Mouse (Mus musculus) urinary bladder, postnatal 14 days (tissue): ENCODE data around the gene Rmdn2.

ENCODE experiments used
- DNase-seq: peaks from one replicate; pipeline ENCODE4 v3.0.0; 2021; ENCODE audit warnings: low spot score

Gene Rmdn2

GRCm38 (mm10) chr17:79705671-79706455, 94.2 kb downstream of the Rmdn2 start:
- DNase-seq = no peak

- DNase-seq = no peak
Measured at GRCm38 (mm10) chr17:79708168-79708567, 96.5 kb downstream of the Rmdn2 start.

GRCm38 (mm10) chr17:79709718-79710117, 98.1 kb downstream of the Rmdn2 start:
- no peak for DNase-seq

- DNase-seq = no peak
Measured at GRCm38 (mm10) chr17:79710246-79710842, 98.7 kb downstream of the Rmdn2 start.

DNA sequence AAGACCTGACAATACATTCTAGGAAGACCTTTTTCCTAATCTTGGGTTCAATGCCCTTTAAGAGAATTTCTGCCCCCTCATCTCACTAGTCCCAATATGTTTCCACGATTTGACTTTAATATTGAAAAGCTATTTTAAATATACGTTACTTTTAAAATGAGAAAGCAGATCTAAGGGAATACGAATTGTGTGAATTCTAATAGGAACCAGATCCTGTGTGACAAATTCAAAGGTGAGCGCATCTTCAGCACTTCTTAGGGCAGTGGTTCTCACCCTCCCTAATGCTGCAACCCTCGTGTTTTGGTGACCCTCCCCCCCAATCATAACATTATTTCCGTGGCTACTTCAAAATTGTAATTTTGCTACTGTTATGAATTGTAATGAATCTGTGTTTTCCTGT, 100.3 kb downstream of the Rmdn2 start:
- DNase-seq = no peak

DNA sequence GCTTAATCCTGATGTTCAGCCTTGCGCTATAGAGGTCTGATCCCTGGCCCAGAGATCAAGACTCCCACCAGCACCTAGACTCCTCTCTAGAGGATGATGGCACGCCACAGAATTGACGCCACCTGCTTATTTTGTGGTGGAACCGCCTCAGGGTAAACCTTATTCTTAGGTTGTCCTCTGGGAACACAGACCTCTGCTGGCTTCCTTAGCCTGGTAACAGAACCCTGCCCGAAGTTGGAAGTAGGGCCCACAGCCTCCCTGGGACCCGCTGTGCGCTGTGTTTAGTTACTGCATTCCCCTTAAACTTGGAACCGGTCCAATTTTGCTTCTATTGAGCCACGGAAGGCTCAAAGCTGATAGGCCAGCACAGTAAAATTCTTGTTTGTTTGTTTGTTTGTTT, 100.9 kb downstream of the Rmdn2 start:
- no peak for DNase-seq

DNA sequence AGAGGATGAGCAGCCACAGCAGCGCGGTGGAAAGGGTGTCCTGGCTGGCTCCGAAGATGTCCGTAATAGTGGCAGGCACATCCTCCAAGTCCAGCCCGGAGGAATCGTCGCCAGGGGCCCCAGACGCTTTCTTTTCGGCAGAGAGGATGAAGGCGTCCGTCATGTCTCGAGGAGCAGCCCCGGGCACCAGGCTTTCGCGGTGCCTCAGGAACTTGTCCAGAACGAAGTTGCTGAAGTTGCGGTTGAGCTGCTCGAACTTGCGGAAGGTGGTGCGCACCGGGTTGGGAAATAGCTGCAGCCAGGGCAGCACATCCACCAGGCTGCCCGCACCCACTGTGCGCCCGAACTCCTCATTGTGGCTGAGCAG, 101.6 kb downstream of the Rmdn2 start:
- no peak for DNase-seq

GRCm38 (mm10) chr17:79713643-79714367, 102.1 kb downstream of the Rmdn2 start:
- peak; percentile 40 for DNase-seq

GRCm38 (mm10) chr17:79714368-79714895, 102.8 kb downstream of the Rmdn2 start:
- DNase-seq = no peak

GRCm38 (mm10) chr17:79714931-79715637, 103.4 kb downstream of the Rmdn2 start, which contains the start of gene Cyp1b1:
Cyp1b1 (minus strand) TSS chr17:79715061.
- no peak for DNase-seq

DNA sequence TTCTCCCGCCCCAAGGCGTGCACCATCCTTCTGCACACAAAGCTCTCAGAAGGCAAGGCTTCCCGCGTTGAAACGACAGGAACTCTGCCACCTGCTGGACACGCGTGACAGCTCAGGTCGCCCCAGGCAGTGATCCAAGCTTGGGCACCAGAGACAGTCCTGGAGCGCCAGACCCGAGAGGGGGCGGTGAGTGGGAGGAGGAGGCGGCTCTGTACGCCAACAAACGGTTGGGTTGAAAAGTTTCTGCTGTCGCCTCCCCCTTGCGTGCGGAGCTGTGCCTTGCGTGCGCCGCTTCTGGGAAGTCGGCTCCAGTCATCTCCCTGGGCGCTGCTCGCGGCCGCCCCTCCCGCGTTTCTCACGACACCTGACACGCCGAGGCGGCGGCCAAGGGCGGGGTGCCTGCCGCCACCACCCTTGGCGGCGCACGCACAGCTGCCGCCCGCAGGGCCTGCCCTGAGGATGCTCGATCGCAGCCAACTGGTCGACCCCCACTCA, 104.0 kb downstream of the Rmdn2 start:
- DNase-seq = peak; percentile 91

- no peak for DNase-seq
Measured at GRCm38 (mm10) chr17:79720681-79721080, 109.0 kb downstream of the Rmdn2 start.

DNA sequence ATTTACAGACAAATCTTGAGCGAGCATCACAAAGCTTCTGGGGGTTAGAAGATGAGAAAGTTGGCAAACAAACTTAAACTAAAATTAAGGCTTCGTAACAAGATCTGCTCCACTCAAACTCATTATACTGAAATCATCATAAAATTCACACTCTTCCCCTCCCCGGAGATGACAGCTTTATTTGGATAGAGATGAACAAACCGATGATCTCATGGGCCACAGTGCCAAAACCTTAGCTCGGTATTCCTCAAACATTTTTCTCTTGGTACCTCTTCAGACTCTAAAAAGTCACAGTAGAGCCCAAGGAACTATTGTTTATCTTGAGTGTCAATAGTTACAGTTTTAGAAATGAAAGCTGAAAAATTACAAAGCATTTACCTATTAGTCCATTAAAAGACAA, 115.0 kb downstream of the Rmdn2 start:
- no peak for DNase-seq

DNA sequence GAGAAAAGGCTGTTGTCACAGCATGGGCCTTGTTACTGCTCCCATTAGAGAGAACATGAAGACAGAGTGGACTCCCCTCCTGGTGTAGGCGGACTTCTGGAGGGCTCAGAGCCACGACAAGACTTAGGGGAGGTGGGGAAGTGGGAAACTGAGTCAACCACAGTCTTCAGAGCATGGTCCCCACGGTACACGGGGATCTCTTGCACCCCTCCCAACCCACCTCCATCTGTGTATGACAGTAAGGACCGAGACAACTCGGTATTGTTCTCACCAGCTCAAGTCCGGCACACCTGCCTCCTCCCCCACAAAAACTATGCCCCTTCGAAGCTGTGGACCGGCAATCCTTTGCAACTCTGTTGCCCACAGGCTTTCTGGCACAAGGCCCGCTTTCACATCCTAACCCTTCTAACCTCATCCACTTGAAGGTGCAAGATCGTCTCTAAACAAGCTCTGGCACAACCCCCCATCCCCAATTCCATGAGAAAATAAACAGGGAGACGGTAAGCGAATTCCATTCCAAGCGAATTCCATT, 116.5 kb downstream of the Rmdn2 start:
- DNase-seq = no peak

- DNase-seq = no peak
Measured at GRCm38 (mm10) chr17:79728585-79729503, 117.2 kb downstream of the Rmdn2 start.

DNA sequence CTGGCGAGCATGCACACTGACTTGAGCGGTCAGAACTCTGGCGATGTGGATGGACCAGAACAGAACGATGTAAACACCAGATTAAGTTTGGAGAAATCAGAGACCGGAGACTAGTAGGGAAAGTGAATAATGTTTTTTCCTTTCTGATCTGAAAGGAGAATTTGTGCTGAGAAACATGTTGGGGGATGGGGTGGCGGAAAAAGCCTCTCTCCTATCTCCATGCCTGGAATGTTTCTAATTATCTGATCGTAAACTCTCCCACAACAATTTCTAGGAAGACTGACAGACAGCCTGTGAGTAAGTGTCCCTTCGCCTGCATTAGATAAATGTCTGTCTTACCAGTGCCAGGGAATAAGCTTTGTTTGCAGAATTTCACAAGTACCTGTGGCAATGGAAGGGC, 119.3 kb downstream of the Rmdn2 start:
- DNase-seq = no peak

GRCm38 (mm10) chr17:79733039-79733438, 121.4 kb downstream of the Rmdn2 start:
- no peak for DNase-seq

- DNase-seq = no peak
Measured at GRCm38 (mm10) chr17:79737598-79737997, 125.9 kb downstream of the Rmdn2 start.

DNA sequence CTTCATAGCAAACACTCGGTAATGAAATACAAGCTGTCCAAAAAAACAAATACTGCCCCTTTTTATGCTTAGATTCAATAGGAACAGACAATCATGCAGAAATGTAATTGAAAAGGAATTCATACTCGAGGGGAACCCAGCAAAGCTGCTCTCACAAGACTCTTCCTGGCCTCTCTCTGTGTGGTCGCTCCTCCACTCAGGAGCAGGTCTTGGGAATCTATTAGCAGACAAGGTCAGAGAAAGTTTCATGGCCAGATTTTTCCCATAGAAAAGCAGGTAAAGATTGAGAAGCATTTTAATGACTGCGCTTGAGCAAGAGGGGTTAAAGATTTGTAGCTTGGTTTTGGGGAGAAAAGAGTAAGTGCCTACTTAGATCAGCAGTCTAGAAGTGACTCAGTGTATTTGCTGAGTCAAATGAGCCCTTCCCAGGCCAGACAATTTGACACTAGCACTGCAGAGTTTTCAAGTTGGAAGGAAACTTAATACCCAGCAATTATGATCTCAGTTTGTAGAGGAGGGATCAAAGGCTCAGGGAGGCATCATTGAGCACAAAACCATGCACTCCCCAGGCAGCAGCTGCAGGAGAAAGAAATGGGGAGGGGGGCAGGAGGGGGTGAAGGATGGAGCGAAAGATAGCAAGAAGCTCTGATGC, 127.3 kb downstream of the Rmdn2 start:
- DNase-seq = no peak

GRCm38 (mm10) chr17:79742635-79743034, 131.0 kb downstream of the Rmdn2 start:
- no peak for DNase-seq
